Mouse (Mus musculus) brain, embryonic 14.5 days (tissue): ENCODE results near the gene Hps4.

Experiments used
- CTCF ChIP-seq: fragments of 200-500 bp; IDR thresholded peaks from 2 replicates; pipeline ENCODE4 v1.5.1; 2012; ENCODE audit warnings: inconsistent platforms, mild to moderate bottlenecking, moderate library complexity, borderline replicate concordance; ENCODE audit not compliant: insufficient read depth, insufficient read length; ENCODE audit errors: extremely low read depth
- POLR2A ChIP-seq: fragments of 200-500 bp; IDR thresholded peaks from 2 replicates; pipeline ENCODE4 v1.6.1; 2012; ENCODE audit warnings: mild to moderate bottlenecking, inconsistent platforms, borderline replicate concordance; ENCODE audit not compliant: poor library complexity, insufficient read depth, insufficient read length, severe bottlenecking; ENCODE audit errors: extremely low read depth

GRCm38 (mm10) chr5:112327854-112328253, 15.0 kb upstream of the Hps4 start:
- TF ChIP-seq POLR2A (no peak), CTCF (no peak)
